Mouse (Mus musculus) midbrain, embryonic 11.5 days (tissue): ENCODE data around the gene Zfp36l2. TPM values are rescaled to one million over a fixed set of nuclear protein-coding genes. Genes with fewer than 3 reads are reported as not detected.

Source experiments
- ATAC-seq: fragments of 200-750 bp; cut with Nextera tagmentation; 2 replicates; pipeline ENCODE4 v1.8.0; 2017; ENCODE audit warnings: moderate TSS enrichment, moderate library complexity; ENCODE audit not compliant: low FRiP score
- DNase-seq: peaks from one replicate; pipeline ENCODE4 v3.0.0; 2015; ENCODE audit warnings: low spot score; ENCODE audit errors: missing footprints
- H3K27ac ChIP-seq: fragments of 300-500 bp; sonication (generic); 2 replicates; pipeline ENCODE4 v1.5.1; 2014; ENCODE audit warnings: low read depth, low read length
- H3K27me3 ChIP-seq: fragments of 300-500 bp; sonication (generic); 2 replicates; pipeline ENCODE4 v1.6.1; 2014; ENCODE audit warnings: mild to moderate bottlenecking, low read length, moderate library complexity, mixed read lengths; ENCODE audit not compliant: control insufficient read depth, insufficient read depth
- H3K36me3 ChIP-seq: fragments of 300-500 bp; sonication (generic); 2 replicates; pipeline ENCODE4 v1.6.1; 2014; ENCODE audit warnings: mild to moderate bottlenecking, low read length, moderate library complexity, mixed read lengths; ENCODE audit not compliant: control insufficient read depth, insufficient read depth
- H3K4me1 ChIP-seq: fragments of 300-500 bp; sonication (generic); 2 replicates; pipeline ENCODE4 v1.6.1; 2014; ENCODE audit warnings: low read length; ENCODE audit not compliant: control insufficient read depth, insufficient read depth
- H3K4me2 ChIP-seq: fragments of 300-500 bp; sonication (generic); 2 replicates; pipeline ENCODE4 v1.6.1; 2014; ENCODE audit warnings: mild to moderate bottlenecking, moderate library complexity
- H3K4me3 ChIP-seq: fragments of 300-500 bp; sonication (generic); 2 replicates; pipeline ENCODE4 v1.5.1; 2014; ENCODE audit warnings: low read depth, low read length
- H3K9ac ChIP-seq: fragments of 300-500 bp; sonication (generic); 2 replicates; pipeline ENCODE4 v1.6.1; 2014; ENCODE audit warnings: low read length
- H3K9me3 ChIP-seq: fragments of 300-500 bp; sonication (generic); 2 replicates; pipeline ENCODE4 v1.6.1; 2016; ENCODE audit warnings: low read length; ENCODE audit not compliant: control insufficient read depth
- WGBS: fragments of 180-500 bp; shearing (Covaris S2); extraction: QIAGEN DNeasy Blood & Tissue Kit; methylation state at CpG from one replicate; pipeline ENCODE4 v1.1.7; 2014; 5-methylcytosine and 5-hydroxymethylcytosine counted together
- polyA plus RNA-seq: library from polyadenylated mRNA; unstranded; fragments of >200 nt; fragmentation: Nextera tagmentation; extraction: Ambion mirVana; gene quantifications from 2 replicates; pipeline ENCODE4 v1.2.1, GENCODE M21; 2014

Gene Zfp36l2
- polyA plus RNA-seq, 1 experiment from 2014 or later = 14.6 TPM

GRCm38 (mm10) chr17:84152206-84152975 lies 35.4 kb downstream of the Zfp36l2 start:
- 34% methylated on average over 6 of the region's 6 CpGs for WGBS
- no peaks in the 10 kb centered on the region for H3K36me3 ChIP-seq
- no peak overlapping the region for H3K27ac ChIP-seq
- H3K9ac ChIP-seq = no peak overlapping the region
- H3K27me3 ChIP-seq = no peaks in the 10 kb centered on the region
- H3K9me3 ChIP-seq = no peaks in the 10 kb centered on the region
- peaks cover 12% of the 10 kb centered on the region for H3K4me1 ChIP-seq
- H3K4me3 ChIP-seq = no peak overlapping the region
- ATAC-seq = no peak
- DNase-seq = peak; percentile 81
- no peak overlapping the region for H3K4me2 ChIP-seq

GRCm38 (mm10) chr17:84151306-84151705 lies 36.4 kb downstream of the Zfp36l2 start:
- H3K4me2 ChIP-seq = no peak overlapping the region
- H3K27ac ChIP-seq = no peak overlapping the region
- H3K27me3 ChIP-seq = no peaks in the 10 kb centered on the region
- H3K9ac ChIP-seq = no peak overlapping the region
- H3K9me3 ChIP-seq = no peaks in the 10 kb centered on the region
- peaks cover 15% of the 10 kb centered on the region for H3K4me1 ChIP-seq
- no peak for ATAC-seq
- H3K36me3 ChIP-seq = no peaks in the 10 kb centered on the region
- no peak overlapping the region for H3K4me3 ChIP-seq
- 77% methylated on average over 6 of the region's 6 CpGs for WGBS
- peak; percentile 54 for DNase-seq

DNA sequence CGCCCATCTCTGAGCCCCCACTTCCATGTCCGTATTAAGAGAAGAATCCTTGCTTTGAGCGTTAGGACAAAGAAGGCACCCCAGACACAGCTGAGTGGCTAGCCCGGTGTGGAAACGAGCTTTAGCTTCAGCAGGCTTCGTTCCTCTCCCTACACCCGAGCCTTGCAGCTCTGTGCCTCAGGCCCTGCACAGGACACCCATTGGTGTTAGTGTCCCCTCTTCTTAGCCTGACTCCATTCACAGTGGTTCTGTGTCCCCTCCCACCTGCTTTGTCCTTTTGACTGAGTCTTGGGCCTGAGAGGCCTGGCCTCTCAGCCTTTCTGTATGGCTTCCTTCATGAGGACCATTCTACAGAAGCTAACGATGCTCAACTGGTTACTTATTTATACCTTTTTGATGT lies 37.5 kb downstream of the Zfp36l2 start:
- H3K36me3 ChIP-seq = no peaks in the 10 kb centered on the region
- DNase-seq = peak; percentile 83
- peaks cover 18% of the 10 kb centered on the region for H3K4me1 ChIP-seq
- H3K4me2 ChIP-seq = no peak overlapping the region
- WGBS = 31% methylated on average over 8 of the region's 8 CpGs
- no peak for ATAC-seq
- H3K9me3 ChIP-seq = no peaks in the 10 kb centered on the region
- H3K9ac ChIP-seq = no peak overlapping the region
- H3K27me3 ChIP-seq = no peaks in the 10 kb centered on the region
- H3K27ac ChIP-seq = no peak overlapping the region
- no peak overlapping the region for H3K4me3 ChIP-seq

GRCm38 (mm10) chr17:84149566-84149965 lies 38.2 kb downstream of the Zfp36l2 start:
- Histone ChIP-seq H3K27ac (no peak overlapping the region), H3K4me3 (no peak overlapping the region), H3K9me3 (no peaks in the 10 kb centered on the region), H3K9ac (0 out of 2 replicates have a peak overlapping the region, but pooled peaks have one; percentile 30), H3K27me3 (no peaks in the 10 kb centered on the region), H3K4me2 (no peak overlapping the region), H3K4me1 (peaks cover 18% of the 10 kb centered on the region), H3K36me3 (no peaks in the 10 kb centered on the region)
- ATAC-seq (no peak), DNase-seq (peak; percentile 83)
- WGBS = 33% methylated on average over 5 of the region's 5 CpGs

GRCm38 (mm10) chr17:84148499-84149484 lies 39.0 kb downstream of the Zfp36l2 start:
- Histone ChIP-seq H3K4me1 (peaks cover 18% of the 10 kb centered on the region), H3K27me3 (no peaks in the 10 kb centered on the region)

DNA sequence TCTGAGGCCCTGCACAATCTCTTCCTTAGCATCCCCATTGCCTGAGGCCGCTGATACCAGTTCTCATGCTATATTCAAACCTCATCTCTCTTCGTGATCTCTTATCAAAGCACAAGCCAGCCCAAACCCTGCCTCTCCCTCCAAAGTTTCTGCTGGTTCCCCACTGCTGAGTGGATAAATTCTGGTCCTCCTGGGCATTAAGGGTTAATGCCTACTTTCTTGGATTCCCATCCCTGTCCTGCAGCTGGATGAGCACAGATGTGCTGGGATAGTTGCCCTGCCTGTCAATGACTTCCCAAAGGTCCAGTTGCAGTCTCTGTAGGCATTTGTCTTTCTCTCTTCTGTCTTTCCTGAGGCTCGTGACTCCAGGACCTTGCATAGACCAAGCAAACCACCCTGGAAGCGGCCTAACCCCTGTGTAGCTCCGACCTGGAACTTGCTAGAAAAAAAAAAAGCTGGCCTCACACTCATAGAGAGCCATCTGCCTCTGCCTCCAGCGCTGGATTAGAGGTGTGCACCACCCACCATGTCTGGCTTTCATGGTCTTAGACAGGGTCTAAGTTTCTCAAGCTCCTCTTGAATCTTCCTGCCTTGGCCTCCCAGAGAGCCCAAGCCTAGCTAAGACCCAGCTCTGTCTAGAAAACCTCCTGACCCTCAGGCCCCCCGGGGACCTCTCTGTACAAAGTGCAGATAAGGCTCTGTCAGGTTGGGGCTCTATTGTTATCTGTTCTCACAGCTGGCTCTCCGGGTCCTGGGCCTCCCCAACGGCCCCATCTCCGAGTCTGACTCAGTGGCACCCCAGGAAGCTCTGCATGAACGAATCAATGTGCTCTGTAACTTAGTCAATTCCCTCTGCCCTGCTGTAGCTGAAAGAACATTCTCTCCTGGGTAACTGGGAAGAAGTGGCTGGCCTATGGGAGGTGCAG lies 40.3 kb downstream of the Zfp36l2 start:
- H3K36me3 ChIP-seq = no peaks in the 10 kb centered on the region
- DNase-seq = no peak
- no peaks in the 10 kb centered on the region for H3K27me3 ChIP-seq
- 40% methylated on average over 11 of the region's 11 CpGs for WGBS
- H3K4me2 ChIP-seq = no peak overlapping the region
- peak; percentile 27; the same call in 1 of the 2 replicates for ATAC-seq
- H3K9me3 ChIP-seq = no peaks in the 10 kb centered on the region
- H3K4me3 ChIP-seq = no peak overlapping the region
- H3K27ac ChIP-seq = peak overlapping the region; percentile 40; the same call in 1 of the 2 replicates
- peaks cover 18% of the 10 kb centered on the region for H3K4me1 ChIP-seq
- no peak overlapping the region for H3K9ac ChIP-seq

More at GRCm38 (mm10) chr17:84148499-84149484, 39.0 kb downstream of the Zfp36l2 start:
- ATAC-seq = peak; percentile 49
- peak; percentile 89 for DNase-seq
- 26% methylated on average over 11 of the region's 11 CpGs for WGBS
- H3K4me2 ChIP-seq = no peak overlapping the region
- H3K27ac ChIP-seq = peak overlapping the region; percentile 25; the same call in 1 of the 2 replicates
- no peaks in the 10 kb centered on the region for H3K9me3 ChIP-seq
- H3K36me3 ChIP-seq = no peaks in the 10 kb centered on the region
- H3K9ac ChIP-seq = 0 out of 2 replicates have a peak overlapping the region, but pooled peaks have one; percentile 30
- no peak overlapping the region for H3K4me3 ChIP-seq

GRCm38 (mm10) chr17:84146458-84147182 lies 41.1 kb downstream of the Zfp36l2 start:
- no peak for ATAC-seq
- H3K27me3 ChIP-seq = no peaks in the 10 kb centered on the region
- H3K27ac ChIP-seq = no peak overlapping the region
- H3K4me2 ChIP-seq = no peak overlapping the region
- H3K36me3 ChIP-seq = no peaks in the 10 kb centered on the region
- WGBS = 49% methylated on average over 7 of the region's 7 CpGs
- no peak overlapping the region for H3K9ac ChIP-seq
- no peak overlapping the region for H3K4me3 ChIP-seq
- DNase-seq = no peak
- H3K9me3 ChIP-seq = no peaks in the 10 kb centered on the region
- H3K4me1 ChIP-seq = peaks cover 18% of the 10 kb centered on the region

GRCm38 (mm10) chr17:84145826-84146287 lies 41.9 kb downstream of the Zfp36l2 start:
- no peaks in the 10 kb centered on the region for H3K36me3 ChIP-seq
- H3K27me3 ChIP-seq = no peaks in the 10 kb centered on the region
- no peak overlapping the region for H3K4me2 ChIP-seq
- no peak overlapping the region for H3K27ac ChIP-seq
- no peaks in the 10 kb centered on the region for H3K9me3 ChIP-seq
- ATAC-seq = no peak
- peak overlapping the region; percentile 33; the same call in 1 of the 2 replicates for H3K9ac ChIP-seq
- H3K4me3 ChIP-seq = no peak overlapping the region
- DNase-seq = no peak
- H3K4me1 ChIP-seq = peaks cover 18% of the 10 kb centered on the region
- 10% methylated on average over 10 of the region's 10 CpGs for WGBS
